Mouse (Mus musculus): Measurements from ENCODE around the gene Wasl. TPM values are rescaled to one million over a fixed set of nuclear protein-coding genes. Genes with fewer than 3 reads are reported as not detected.

The Wasl gene
- polyA plus RNA-seq, 1 experiment: 198 TPM

DNA sequence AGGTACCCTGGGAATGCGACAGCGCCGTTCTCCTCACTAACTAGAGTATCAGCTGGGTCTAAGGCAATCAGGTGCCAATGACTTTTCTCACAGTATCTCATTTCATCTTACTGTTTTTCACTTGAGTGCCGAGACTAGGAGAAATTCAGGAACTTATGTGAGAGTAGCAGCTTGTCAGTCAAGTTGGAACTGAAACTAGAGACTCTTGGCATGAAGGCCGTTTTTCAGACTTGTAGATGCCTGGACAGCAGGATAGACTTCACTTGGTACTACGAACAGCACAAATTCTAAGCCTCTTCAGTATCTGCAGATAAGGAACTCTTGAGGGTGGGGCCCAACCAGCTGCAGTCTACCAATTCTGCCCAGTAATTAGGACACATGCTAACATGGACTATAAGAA lies 64.7 kb downstream of the Wasl start:
- no peak overlapping the region for H3K27ac ChIP-seq (ENCODE audit: insufficient read depth, low read depth, low read length)
- H3K4me1 ChIP-seq (ENCODE audit: control insufficient read depth, insufficient read depth, insufficient read length, low read length): no peaks in the 10 kb centered on the region
- H3K36me3 ChIP-seq (ENCODE audit: control insufficient read depth, insufficient read depth, low read length): no peaks in the 10 kb centered on the region
- no peak for TF ChIP-seq POLR2A (IDR thresholded peaks at IDR 0.05; ENCODE audit: low read depth, low read length)
- TF ChIP-seq CTCF (IDR thresholded peaks at IDR 0.05; ENCODE audit: extremely low read depth, insufficient read length, insufficient replicate concordance, low read depth, low read length): no peak
- H3K4me3 ChIP-seq (ENCODE audit: low read depth, low read length): no peak overlapping the region
- 74% methylated on average over 6 of the region's 6 CpGs for WGBS
- no peaks in the 10 kb centered on the region for H3K27me3 ChIP-seq (ENCODE audit: control insufficient read depth, insufficient read depth, low read length)

DNA sequence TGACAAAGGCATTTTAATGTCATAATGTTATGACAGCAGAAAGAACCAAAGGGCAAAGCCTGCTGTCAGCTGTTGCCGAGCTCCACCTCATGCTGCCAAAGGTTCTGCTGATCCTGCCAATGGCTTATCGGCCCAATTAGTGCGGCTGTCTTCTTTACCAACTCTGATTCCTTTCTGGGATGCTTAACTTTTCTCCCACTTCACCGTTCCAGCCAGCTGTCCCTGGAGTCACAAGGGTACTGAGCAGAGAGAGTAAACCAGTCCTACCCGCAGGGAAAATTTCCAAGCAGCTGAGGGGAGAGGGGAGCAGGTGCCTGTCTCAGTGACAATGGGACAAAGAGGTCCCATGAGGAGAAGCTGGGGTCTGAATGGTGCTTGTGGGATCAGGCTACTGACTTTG lies 65.2 kb downstream of the Wasl start:
- WGBS: 79% methylated on average over 5 of the region's 5 CpGs
- Histone ChIP-seq H3K27me3 (ENCODE audit: control insufficient read depth, insufficient read depth, low read length) (no peaks in the 10 kb centered on the region), H3K27ac (ENCODE audit: insufficient read depth, low read depth, low read length) (no peak overlapping the region), H3K4me1 (ENCODE audit: control insufficient read depth, insufficient read depth, insufficient read length, low read length) (no peaks in the 10 kb centered on the region), H3K4me3 (ENCODE audit: low read depth, low read length) (no peak overlapping the region), H3K36me3 (ENCODE audit: control insufficient read depth, insufficient read depth, low read length) (no peaks in the 10 kb centered on the region)
- TF ChIP-seq POLR2A (IDR thresholded peaks at IDR 0.05; ENCODE audit: low read depth, low read length) (no peak), CTCF (IDR thresholded peaks at IDR 0.05; ENCODE audit: extremely low read depth, insufficient read length, insufficient replicate concordance, low read depth, low read length) (no peak)

DNA sequence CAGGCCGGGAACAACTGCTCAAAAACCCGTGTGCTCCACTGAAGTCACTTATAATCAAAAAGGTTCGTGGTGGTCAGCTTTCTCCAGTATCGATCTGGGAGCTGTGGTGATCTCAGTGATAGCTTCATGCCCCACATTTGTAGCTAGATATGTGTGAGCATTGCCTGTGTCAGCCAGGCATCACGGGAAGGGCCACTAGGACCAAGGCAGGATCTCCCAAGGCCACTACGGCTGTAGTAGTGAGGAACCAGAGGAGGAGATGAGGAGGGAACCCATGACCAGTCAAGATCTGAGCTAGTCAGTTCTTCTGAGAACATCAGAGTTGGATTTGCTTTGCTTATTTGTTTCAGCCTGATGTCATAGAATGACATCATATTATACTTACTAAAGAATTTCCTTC lies 65.6 kb downstream of the Wasl start:
- H3K4me1 ChIP-seq (ENCODE audit: control insufficient read depth, insufficient read depth, insufficient read length, low read length): no peaks in the 10 kb centered on the region
- H3K27me3 ChIP-seq (ENCODE audit: control insufficient read depth, insufficient read depth, low read length): no peaks in the 10 kb centered on the region
- H3K4me3 ChIP-seq (ENCODE audit: low read depth, low read length): no peak overlapping the region
- no peak overlapping the region for H3K27ac ChIP-seq (ENCODE audit: insufficient read depth, low read depth, low read length)
- no peak for TF ChIP-seq POLR2A (IDR thresholded peaks at IDR 0.05; ENCODE audit: low read depth, low read length)
- TF ChIP-seq CTCF (IDR thresholded peaks at IDR 0.05; ENCODE audit: extremely low read depth, insufficient read length, insufficient replicate concordance, low read depth, low read length): no peak
- no peaks in the 10 kb centered on the region for H3K36me3 ChIP-seq (ENCODE audit: control insufficient read depth, insufficient read depth, low read length)
- 88% methylated on average over 6 of the region's 6 CpGs for WGBS

DNA sequence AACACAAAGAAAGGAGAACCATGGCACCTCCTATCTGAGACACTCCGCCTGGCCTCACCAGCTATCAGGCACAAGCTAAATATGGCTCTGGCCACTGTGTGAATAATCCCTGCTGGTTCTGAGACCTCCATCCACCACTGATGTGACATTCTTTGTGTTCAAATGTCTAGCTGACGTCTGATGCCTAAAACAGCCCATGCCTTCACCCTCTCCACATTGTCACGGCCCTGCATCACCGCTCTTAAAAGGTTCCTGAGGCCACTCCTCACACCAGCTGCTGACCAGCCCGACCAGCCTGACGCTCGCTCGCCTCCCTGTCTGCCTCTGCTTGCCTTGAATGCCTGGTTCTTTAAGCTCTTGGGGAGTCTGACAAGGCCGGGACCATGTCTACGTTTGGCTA lies 67.3 kb downstream of the Wasl start, which contains the start of gene Lmod2:
Gene Lmod2 (plus strand): TSS at position 263 of the 400 bp plus-strand sequence.
- H3K27ac ChIP-seq (ENCODE audit: insufficient read depth, low read depth, low read length): no peak within 1 kb of the TSS
- H3K4me3 ChIP-seq (ENCODE audit: low read depth, low read length): no peak within 1 kb of the TSS
- no peak for TF ChIP-seq CTCF (IDR thresholded peaks at IDR 0.05; ENCODE audit: extremely low read depth, insufficient read length, insufficient replicate concordance, low read depth, low read length)
- no peak for TF ChIP-seq POLR2A (IDR thresholded peaks at IDR 0.05; ENCODE audit: low read depth, low read length)
- H3K4me1 ChIP-seq (ENCODE audit: control insufficient read depth, insufficient read depth, insufficient read length, low read length): no peaks in the 10 kb centered on the region
- no peaks in the 10 kb centered on the region for H3K36me3 ChIP-seq (ENCODE audit: control insufficient read depth, insufficient read depth, low read length)
- no peaks in the 10 kb centered on the region for H3K27me3 ChIP-seq (ENCODE audit: control insufficient read depth, insufficient read depth, low read length)
- 78% methylated on average over 10 of the region's 10 CpGs for WGBS

DNA sequence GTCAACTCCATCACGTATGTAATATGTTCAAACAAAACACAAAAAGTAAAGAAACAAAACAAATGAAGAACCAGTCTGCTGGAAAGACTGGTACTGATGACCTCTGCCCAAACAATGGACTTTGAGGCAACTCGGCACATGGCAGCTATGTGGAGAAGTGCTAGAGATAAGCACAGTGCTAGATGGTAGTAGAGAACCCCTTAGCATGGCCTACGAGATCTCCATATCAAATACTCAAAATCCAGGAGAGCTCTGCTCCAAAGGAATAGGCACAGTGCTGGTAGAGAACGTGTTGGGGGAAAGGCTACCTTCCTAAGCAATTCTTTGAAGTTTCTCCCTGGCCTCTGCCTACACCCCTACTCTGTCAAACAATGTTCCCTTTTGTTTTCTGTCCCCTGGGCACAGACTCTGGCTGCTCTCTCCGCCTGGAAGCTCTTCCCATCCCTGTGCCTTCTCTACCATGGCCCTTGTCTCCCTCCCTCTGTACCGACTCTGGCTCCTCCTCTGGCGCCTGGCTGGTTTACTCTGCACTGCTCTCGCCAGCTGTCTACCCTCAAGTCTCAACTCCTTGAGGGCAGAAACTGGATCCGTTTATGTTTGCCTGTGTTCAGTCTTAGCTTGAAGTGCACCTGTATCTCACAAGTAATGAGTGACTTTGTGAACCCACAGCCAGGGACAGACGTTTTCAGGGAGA lies 73.1 kb downstream of the Wasl start:
- H3K36me3 ChIP-seq (ENCODE audit: control insufficient read depth, insufficient read depth, low read length): no peaks in the 10 kb centered on the region
- H3K4me1 ChIP-seq (ENCODE audit: control insufficient read depth, insufficient read depth, insufficient read length, low read length): no peaks in the 10 kb centered on the region
- H3K4me3 ChIP-seq (ENCODE audit: low read depth, low read length): no peak overlapping the region

DNA sequence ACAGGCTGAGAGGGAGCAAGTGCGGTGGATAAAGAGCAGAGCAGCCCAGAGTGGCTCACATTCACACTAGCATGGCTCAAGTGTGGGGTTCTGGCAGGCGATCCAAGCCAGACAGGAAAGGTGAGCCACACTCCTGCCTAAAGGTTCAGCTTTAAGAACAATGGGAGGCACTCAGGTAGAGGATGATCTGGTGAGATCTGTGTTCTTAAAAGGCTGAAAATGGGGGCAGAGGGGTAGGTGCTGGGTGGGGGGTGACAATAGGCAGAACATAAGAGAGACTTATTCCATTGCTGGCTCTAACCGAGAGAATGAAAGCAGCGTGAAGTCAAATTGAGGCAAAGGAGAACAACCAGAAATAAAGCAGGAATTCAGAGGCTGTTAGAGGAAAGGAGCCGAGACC lies 74.5 kb downstream of the Wasl start:
- H3K27me3 ChIP-seq (ENCODE audit: control insufficient read depth, insufficient read depth, low read length): no peaks in the 10 kb centered on the region
- H3K4me1 ChIP-seq (ENCODE audit: control insufficient read depth, insufficient read depth, insufficient read length, low read length): no peaks in the 10 kb centered on the region
- H3K36me3 ChIP-seq (ENCODE audit: control insufficient read depth, insufficient read depth, low read length): no peaks in the 10 kb centered on the region
- no peak for TF ChIP-seq POLR2A (IDR thresholded peaks at IDR 0.05; ENCODE audit: low read depth, low read length)
- TF ChIP-seq CTCF (IDR thresholded peaks at IDR 0.05; ENCODE audit: extremely low read depth, insufficient read length, insufficient replicate concordance, low read depth, low read length): no peak
- no peak overlapping the region for H3K4me3 ChIP-seq (ENCODE audit: low read depth, low read length)
- whole genome bisulfite sequencing: 93% methylated on average over 5 of the region's 5 CpGs
- no peak overlapping the region for H3K27ac ChIP-seq (ENCODE audit: insufficient read depth, low read depth, low read length)

More for the DNA sequence above, 73.1 kb downstream of the Wasl start:
- 38% methylated on average over 10 of the region's 10 CpGs for WGBS
- H3K27ac ChIP-seq (ENCODE audit: insufficient read depth, low read depth, low read length): no peak overlapping the region
- TF ChIP-seq CTCF (IDR thresholded peaks at IDR 0.05; ENCODE audit: extremely low read depth, insufficient read length, insufficient replicate concordance, low read depth, low read length): no peak
- no peak for TF ChIP-seq POLR2A (IDR thresholded peaks at IDR 0.05; ENCODE audit: low read depth, low read length)
- H3K27me3 ChIP-seq (ENCODE audit: control insufficient read depth, insufficient read depth, low read length): no peaks in the 10 kb centered on the region

DNA sequence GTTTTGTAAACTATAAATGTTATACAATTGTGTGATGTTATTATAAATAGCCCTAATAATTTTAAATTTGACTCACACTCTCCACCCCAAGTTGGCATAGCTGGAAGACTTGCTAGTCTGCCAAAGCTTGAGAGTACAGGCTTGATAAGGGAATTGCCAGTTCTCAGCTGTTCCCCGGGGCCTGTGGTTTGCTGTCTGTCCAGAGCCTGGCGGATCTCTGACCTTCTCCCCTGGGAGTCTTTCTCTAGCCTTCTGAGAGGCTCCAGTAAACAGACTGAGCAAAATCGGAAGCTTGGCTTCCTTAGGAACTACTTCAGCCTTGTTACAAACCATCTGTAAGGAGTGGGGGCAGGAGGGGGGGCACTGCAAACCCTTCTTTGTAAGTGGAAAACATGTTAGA lies 77.9 kb downstream of the Wasl start:
- Histone ChIP-seq H3K27me3 (ENCODE audit: control insufficient read depth, insufficient read depth, low read length) (no peaks in the 10 kb centered on the region), H3K4me1 (ENCODE audit: control insufficient read depth, insufficient read depth, insufficient read length, low read length) (no peaks in the 10 kb centered on the region), H3K4me3 (ENCODE audit: low read depth, low read length) (no peak overlapping the region), H3K27ac (ENCODE audit: insufficient read depth, low read depth, low read length) (no peak overlapping the region), H3K36me3 (ENCODE audit: control insufficient read depth, insufficient read depth, low read length) (no peaks in the 10 kb centered on the region)
- TF ChIP-seq CTCF (IDR thresholded peaks at IDR 0.05; ENCODE audit: extremely low read depth, insufficient read length, insufficient replicate concordance, low read depth, low read length) (no peak), POLR2A (IDR thresholded peaks at IDR 0.05; ENCODE audit: low read depth, low read length) (no peak)
- 50% methylated on average over 3 of the region's 3 CpGs for WGBS

Measured in small intestine, adult 2 months (tissue).